Mouse (Mus musculus) spleen, adult 2 months (tissue): ENCODE results near the gene Rln3.

Experiments used
- CTCF ChIP-seq: fragments of 200-500 bp; IDR thresholded peaks from 2 replicates; pipeline ENCODE4 v1.5.1; 2011; ENCODE audit warnings: mild to moderate bottlenecking, inconsistent platforms; ENCODE audit not compliant: insufficient read depth, insufficient read length, insufficient replicate concordance; ENCODE audit errors: extremely low read depth
- POLR2A ChIP-seq: fragments of 200-500 bp; IDR thresholded peaks from 2 replicates; pipeline ENCODE4 v1.6.1; 2011; ENCODE audit warnings: low read depth, low read length, inconsistent platforms

GRCm38 (mm10) chr8:84083829-84084241 lies 39.0 kb upstream of the Rln3 start:
- TF ChIP-seq CTCF (no peak), POLR2A (no peak)
